Mouse (Mus musculus): Measurements from ENCODE around the gene Ero1lb.
"Not testable (repeated sequence)": the region's sequence is repeated elsewhere in the genome, so short reads cannot be mapped to it uniquely, and the experiment has no call there.

- not testable (repeated sequence) for TF ChIP-seq CTCF (IDR thresholded peaks at IDR 0.05; ENCODE audit: control insufficient read depth, insufficient read depth, insufficient read length); MYOD1 (IDR thresholded peaks at IDR 0.05; ENCODE audit: control insufficient read depth, insufficient read length, low read depth); CEBPB (IDR thresholded peaks at IDR 0.05; ENCODE audit: low read depth)
Observed at GRCm38 (mm10) chr13:12610206-12610605, 44.5 kb downstream of the Ero1lb start.

Measured in C2C12 (cell line).